Mouse (Mus musculus): ENCODE data around the gene Dot1l. TPM values are rescaled to one million over a fixed set of nuclear protein-coding genes. Genes with fewer than 3 reads are reported as not detected.

Dot1l gene
- polyA plus RNA-seq, 1 experiment = 121 TPM

DNA sequence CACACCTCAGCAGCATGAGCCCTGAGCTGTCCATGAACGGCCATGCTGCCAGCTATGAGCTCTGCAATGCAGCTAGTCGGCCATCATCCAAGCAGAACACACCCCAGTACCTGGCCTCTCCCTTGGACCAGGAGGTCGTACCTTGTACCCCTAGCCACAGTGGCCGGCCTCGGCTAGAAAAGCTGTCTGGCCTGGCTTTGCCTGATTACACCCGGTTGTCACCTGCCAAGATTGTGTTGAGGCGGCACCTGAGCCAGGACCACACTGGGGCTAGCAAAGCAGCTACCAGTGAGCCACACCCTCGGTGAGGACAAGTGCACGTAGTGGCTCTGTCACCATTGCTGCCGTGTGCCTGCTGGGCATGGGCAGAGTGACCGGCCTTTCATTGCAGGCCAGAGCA lies 31.0 kb downstream of the Dot1l start:
- TF ChIP-seq POLR2A (IDR thresholded peaks at IDR 0.05; ENCODE audit: control insufficient read depth, extremely low read depth, insufficient read depth, low read length, poor library complexity) (no peak), CTCF (IDR thresholded peaks at IDR 0.05; ENCODE audit: borderline replicate concordance, control insufficient read depth, extremely low read depth, insufficient read depth, low read length, poor library complexity) (no peak)
- H3K36me3 ChIP-seq (ENCODE audit: control insufficient read depth, insufficient read depth, low read length) = peaks cover 69% of the 10 kb centered on the region
- H3K4me3 ChIP-seq (ENCODE audit: control insufficient read depth, insufficient read depth, low read length) = no peak overlapping the region
- no peaks in the 10 kb centered on the region for H3K4me1 ChIP-seq (replicated peaks; ENCODE audit: control insufficient read depth, insufficient read depth, low read length)
- H3K27me3 ChIP-seq (ENCODE audit: control insufficient read depth, insufficient read depth, low read length) = no peaks in the 10 kb centered on the region
- H3K27ac ChIP-seq (ENCODE audit: control insufficient read depth, insufficient read depth, low read length) = no peak overlapping the region
- no peak for DNase-seq
- WGBS = 97% methylated on average over 11 of the region's 11 CpGs

DNA sequence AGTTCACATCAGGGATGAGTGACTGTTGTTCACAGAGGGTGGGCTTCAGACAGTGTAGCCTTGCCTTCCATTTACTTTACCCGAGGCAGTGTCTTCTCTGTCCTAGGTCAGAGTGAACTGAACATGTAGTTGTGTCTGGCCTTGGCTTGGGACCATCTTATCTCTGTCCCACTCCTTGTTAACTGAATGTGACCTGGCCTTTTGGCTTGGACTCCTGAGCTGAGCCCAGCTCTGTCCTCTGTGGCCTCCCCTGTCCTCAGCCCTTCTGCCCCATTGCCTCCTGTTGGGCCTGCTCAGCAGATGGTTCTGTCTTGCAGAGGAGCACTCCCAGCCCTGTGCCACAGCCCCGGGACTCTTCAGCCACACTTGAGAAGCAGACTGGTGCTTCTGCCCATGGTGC lies 32.5 kb downstream of the Dot1l start:
- H3K36me3 ChIP-seq (ENCODE audit: control insufficient read depth, insufficient read depth, low read length) = peaks cover 69% of the 10 kb centered on the region
- no peaks in the 10 kb centered on the region for H3K27me3 ChIP-seq (ENCODE audit: control insufficient read depth, insufficient read depth, low read length)
- 98% methylated on average over 2 of the region's 2 CpGs for WGBS
- peaks cover 15% of the 10 kb centered on the region for H3K4me1 ChIP-seq (replicated peaks; ENCODE audit: control insufficient read depth, insufficient read depth, low read length)
- no peak overlapping the region for H3K4me3 ChIP-seq (ENCODE audit: control insufficient read depth, insufficient read depth, low read length)
- no peak for TF ChIP-seq CTCF (IDR thresholded peaks at IDR 0.05; ENCODE audit: borderline replicate concordance, control insufficient read depth, extremely low read depth, insufficient read depth, low read length, poor library complexity)
- TF ChIP-seq POLR2A (IDR thresholded peaks at IDR 0.05; ENCODE audit: control insufficient read depth, extremely low read depth, insufficient read depth, low read length, poor library complexity) = no peak
- no peak for DNase-seq
- no peak overlapping the region for H3K27ac ChIP-seq (ENCODE audit: control insufficient read depth, insufficient read depth, low read length)

DNA sequence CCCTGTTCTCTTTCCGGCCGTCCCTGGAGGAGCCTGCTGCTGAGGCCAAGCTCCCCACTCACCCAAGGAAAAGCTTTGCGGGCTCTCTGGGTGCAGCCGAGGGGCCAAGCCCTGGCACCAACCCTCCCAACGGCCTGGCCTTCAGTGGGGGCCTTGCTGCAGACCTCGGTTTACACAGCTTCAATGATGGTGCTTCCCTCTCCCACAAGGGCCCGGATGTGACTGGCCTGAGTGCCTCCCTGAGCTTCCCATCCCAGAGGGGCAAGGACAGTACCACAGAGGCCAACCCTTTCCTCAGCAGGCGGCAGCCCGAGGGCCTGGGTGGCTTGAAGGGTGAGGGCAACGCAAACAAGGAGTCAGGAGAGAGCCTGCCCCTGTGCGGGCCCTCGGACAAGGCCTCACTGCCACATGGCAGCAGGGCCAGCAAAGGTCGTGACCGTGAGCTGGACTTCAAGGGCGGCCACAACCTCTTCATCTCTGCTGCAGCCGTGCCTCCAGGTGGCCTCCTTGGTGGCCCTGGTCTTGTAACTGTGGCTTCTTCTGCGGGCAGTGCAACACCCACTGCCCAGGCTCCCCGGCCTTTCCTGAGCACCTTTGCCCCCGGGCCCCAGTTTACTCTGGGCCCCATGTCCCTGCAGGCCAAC lies 35.9 kb downstream of the Dot1l start:
- H3K27me3 ChIP-seq (ENCODE audit: control insufficient read depth, insufficient read depth, low read length) = no peaks in the 10 kb centered on the region
- TF ChIP-seq POLR2A (IDR thresholded peaks at IDR 0.05; ENCODE audit: control insufficient read depth, extremely low read depth, insufficient read depth, low read length, poor library complexity) (no peak), CTCF (IDR thresholded peaks at IDR 0.05; ENCODE audit: borderline replicate concordance, control insufficient read depth, extremely low read depth, insufficient read depth, low read length, poor library complexity) (no peak)
- H3K4me3 ChIP-seq (ENCODE audit: control insufficient read depth, insufficient read depth, low read length) = no peak overlapping the region
- peaks cover 28% of the 10 kb centered on the region for H3K4me1 ChIP-seq (replicated peaks; ENCODE audit: control insufficient read depth, insufficient read depth, low read length)
- no peak overlapping the region for H3K27ac ChIP-seq (ENCODE audit: control insufficient read depth, insufficient read depth, low read length)
- H3K36me3 ChIP-seq (ENCODE audit: control insufficient read depth, insufficient read depth, low read length) = peaks cover 39% of the 10 kb centered on the region
- DNase-seq = no peak
- WGBS = 96% methylated on average over 19 of the region's 19 CpGs

DNA sequence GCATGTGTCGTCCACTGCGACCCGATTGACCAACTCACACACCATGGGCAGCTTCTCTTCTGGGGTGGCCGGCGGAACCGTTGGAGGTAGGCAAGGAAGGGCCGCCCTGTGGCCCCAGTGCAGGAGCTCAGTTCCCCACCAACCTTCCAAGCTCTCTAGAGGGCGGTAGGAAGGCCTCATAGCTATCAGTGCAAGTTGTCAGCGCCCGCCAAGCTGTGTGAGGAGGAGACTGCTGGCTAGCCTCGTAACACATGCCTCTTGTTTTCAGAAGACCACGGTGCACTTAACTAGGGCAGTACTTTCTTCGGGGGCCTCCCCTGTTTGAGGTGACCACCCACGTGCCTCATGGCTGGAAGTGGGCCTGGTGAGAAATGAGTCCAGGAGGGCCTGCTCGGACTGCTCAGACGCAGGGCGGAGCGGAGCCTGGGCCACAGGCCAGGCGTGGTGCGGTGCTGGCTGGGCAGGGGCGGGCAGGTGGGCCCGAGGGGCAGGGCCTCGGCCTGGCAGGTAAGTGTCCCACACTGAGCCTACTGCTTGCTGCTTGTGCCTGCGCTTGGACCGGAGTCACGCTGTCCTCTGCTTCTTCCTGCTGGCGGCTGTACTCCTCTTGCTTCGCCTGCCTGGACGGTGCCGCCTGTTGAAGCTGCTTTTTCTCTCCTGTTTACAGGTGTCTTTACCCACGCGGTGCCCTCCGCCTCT lies 36.6 kb downstream of the Dot1l start:
- WGBS = 53% methylated on average over 33 of the region's 33 CpGs
- H3K4me1 ChIP-seq (replicated peaks; ENCODE audit: control insufficient read depth, insufficient read depth, low read length) = peaks cover 32% of the 10 kb centered on the region
- H3K27ac ChIP-seq (ENCODE audit: control insufficient read depth, insufficient read depth, low read length) = peak overlapping the region; percentile 65
- TF ChIP-seq POLR2A (IDR thresholded peaks at IDR 0.05; ENCODE audit: control insufficient read depth, extremely low read depth, insufficient read depth, low read length, poor library complexity) (no peak), CTCF (IDR thresholded peaks at IDR 0.05; ENCODE audit: borderline replicate concordance, control insufficient read depth, extremely low read depth, insufficient read depth, low read length, poor library complexity) (no peak)
- peaks cover 32% of the 10 kb centered on the region for H3K36me3 ChIP-seq (ENCODE audit: control insufficient read depth, insufficient read depth, low read length)
- H3K4me3 ChIP-seq (ENCODE audit: control insufficient read depth, insufficient read depth, low read length) = peak overlapping the region; percentile 25
- DNase-seq = no peak
- H3K27me3 ChIP-seq (ENCODE audit: control insufficient read depth, insufficient read depth, low read length) = no peaks in the 10 kb centered on the region

DNA sequence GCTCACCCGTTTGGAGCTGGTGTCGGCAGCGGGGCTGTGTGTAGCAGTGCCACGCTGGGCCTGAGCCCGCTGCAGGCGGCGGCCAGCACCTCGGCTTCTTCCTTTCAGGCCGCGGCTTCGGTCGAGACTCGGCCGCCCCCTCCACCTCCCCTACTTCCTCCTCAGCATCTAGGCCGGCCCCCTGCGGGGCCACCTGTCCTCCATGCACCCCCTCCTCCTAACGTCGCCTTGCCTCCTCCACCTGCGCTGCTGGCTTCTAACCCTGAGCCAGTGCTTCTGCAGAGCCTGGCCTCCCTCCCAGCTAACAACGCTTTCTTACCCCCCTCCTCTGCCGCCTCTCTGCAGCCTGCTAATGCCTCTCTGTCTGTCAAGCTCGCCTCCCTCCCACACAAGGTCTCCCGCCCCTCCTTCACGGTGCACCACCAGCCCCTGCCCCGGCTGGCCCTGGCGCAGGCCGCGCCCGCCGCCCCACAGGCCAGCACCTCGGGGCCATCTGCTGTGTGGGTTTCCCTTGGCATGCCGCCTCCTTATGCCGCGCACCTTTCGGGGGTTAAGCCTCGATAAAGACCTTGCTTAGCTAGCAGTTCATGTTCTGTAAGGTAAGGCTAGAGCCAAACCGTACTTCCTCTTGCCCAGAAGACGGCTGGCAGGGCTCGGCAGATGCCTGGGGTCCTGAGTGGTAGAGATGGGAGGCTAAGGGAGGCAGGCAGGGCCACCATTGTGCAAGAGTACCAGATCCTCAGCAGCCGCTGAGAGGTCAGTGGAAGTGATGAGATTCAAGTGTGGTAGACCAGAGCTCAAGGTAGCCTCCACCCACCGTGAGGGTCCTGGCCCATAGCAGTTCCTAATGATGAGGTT lies 37.4 kb downstream of the Dot1l start:
- H3K27me3 ChIP-seq (ENCODE audit: control insufficient read depth, insufficient read depth, low read length) = no peaks in the 10 kb centered on the region
- H3K27ac ChIP-seq (ENCODE audit: control insufficient read depth, insufficient read depth, low read length) = peak overlapping the region; percentile 65
- DNase-seq = peak; percentile 72
- WGBS = 7% methylated on average over 41 of the region's 41 CpGs
- peaks cover 37% of the 10 kb centered on the region for H3K4me1 ChIP-seq (replicated peaks; ENCODE audit: control insufficient read depth, insufficient read depth, low read length)
- H3K36me3 ChIP-seq (ENCODE audit: control insufficient read depth, insufficient read depth, low read length) = peaks cover 27% of the 10 kb centered on the region
- TF ChIP-seq POLR2A (IDR thresholded peaks at IDR 0.05; ENCODE audit: control insufficient read depth, extremely low read depth, insufficient read depth, low read length, poor library complexity) (no peak), CTCF (IDR thresholded peaks at IDR 0.05; ENCODE audit: borderline replicate concordance, control insufficient read depth, extremely low read depth, insufficient read depth, low read length, poor library complexity) (no peak)
- peak overlapping the region; percentile 25 for H3K4me3 ChIP-seq (ENCODE audit: control insufficient read depth, insufficient read depth, low read length)

DNA sequence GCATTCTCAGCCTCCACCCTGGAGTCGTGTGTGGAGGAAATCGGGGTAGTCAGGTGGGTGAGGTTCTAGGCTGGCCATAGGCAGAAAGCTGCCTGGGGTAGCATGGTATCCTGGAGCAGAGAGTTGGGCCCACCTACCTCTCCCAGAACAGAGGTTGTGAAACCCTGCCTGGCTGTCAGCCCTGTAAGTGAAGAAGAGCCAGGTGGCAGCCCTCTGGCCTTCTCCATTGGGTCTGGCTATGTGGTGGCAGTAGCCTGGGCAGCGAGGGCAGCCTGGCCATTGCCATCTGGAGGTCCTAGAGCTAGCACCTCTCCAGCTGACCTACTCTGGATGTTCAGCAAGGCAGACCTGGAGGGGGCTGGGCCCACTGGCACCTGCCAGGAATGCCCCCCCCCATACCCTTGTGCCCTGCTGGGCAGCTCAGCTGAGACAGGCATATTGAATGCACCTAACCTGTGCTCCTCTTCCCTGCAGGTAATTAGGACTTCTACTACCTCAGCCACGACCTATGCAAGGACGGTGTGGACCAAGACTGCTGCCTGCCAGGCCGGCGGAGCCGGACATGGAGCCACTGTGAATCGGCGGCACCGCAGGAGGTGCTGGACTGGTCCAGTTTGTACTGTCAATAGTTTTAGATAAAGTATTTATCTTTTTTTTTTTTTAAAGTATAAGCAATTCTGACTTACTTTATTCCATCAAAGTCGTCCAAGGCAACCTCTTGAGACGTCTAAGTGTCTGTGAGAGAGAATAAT lies 38.2 kb downstream of the Dot1l start:
- WGBS = 87% methylated on average over 13 of the region's 13 CpGs
- peaks cover 22% of the 10 kb centered on the region for H3K36me3 ChIP-seq (ENCODE audit: control insufficient read depth, insufficient read depth, low read length)
- TF ChIP-seq POLR2A (IDR thresholded peaks at IDR 0.05; ENCODE audit: control insufficient read depth, extremely low read depth, insufficient read depth, low read length, poor library complexity) (no peak), CTCF (IDR thresholded peaks at IDR 0.05; ENCODE audit: borderline replicate concordance, control insufficient read depth, extremely low read depth, insufficient read depth, low read length, poor library complexity) (no peak)

More for the DNA sequence above, 38.2 kb downstream of the Dot1l start:
- peak overlapping the region; percentile 65 for H3K27ac ChIP-seq (ENCODE audit: control insufficient read depth, insufficient read depth, low read length)
- DNase-seq = no peak
- H3K4me1 ChIP-seq (replicated peaks; ENCODE audit: control insufficient read depth, insufficient read depth, low read length) = peaks cover 37% of the 10 kb centered on the region
- no peaks in the 10 kb centered on the region for H3K27me3 ChIP-seq (ENCODE audit: control insufficient read depth, insufficient read depth, low read length)
- no peak overlapping the region for H3K4me3 ChIP-seq (ENCODE audit: control insufficient read depth, insufficient read depth, low read length)

Data from thymus, adult 2 months (tissue).